Mouse (Mus musculus) gastrocnemius, adult 8-10 months (tissue): ENCODE measurements around the gene Ctla4. TPM values are rescaled to one million over a fixed set of nuclear protein-coding genes. Genes with fewer than 3 reads are reported as not detected.

ENCODE experiments used
- DNase-seq, 2 experiments: peaks; one replicate each; pipeline ENCODE4 v3.0.0; 2022; ENCODE audit warnings: low spot score in 2 of 2
- total RNA-seq, 4 experiments: library from RNA; stranded (reverse); gene quantifications; 2 replicates each; pipeline ENCODE4 v1.2.4; 2022

Gene Ctla4
- total RNA-seq, 4 experiments from 2014 or later, result not detected

DNA sequence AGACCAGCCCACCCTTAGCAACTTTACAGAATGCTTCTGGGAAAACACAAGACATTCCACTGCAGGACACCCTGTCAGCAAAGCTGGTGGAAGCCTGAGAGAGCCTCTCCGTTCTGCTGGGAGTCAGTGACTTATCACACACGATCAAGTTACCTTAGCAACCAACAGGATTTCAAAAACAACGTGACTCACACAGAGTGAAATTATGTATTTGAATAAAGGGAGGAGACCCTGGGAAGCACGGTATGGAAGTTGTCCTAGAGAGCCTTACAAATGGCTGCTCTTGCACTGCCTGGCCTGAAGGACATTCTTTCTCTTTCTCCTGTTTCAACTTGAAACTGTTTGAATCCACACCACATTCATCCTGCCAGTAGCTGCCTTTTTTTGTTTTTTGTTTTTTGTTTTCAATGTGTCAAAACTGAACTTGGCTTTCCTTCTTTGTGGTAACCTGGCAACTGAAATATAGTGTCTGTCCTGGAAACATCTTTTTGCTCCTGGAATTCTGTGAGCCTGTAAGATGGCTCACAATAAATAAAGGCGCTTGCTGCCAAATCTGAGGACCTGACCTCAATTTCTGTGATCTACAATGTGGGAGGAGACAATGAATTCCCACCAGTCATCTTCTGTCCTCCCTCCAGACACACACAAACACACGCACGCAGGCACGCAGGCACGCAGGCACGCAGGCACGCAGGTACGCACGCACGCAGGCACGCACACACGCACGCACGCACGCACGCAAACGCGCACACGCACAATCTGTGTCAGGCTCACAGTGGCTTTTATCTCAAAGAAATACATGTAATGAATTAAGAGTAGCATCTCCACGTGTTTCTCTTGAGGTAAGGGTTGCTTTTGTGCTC is 33.9 kb downstream of the Ctla4 start:
- no peak for DNase-seq

DNA sequence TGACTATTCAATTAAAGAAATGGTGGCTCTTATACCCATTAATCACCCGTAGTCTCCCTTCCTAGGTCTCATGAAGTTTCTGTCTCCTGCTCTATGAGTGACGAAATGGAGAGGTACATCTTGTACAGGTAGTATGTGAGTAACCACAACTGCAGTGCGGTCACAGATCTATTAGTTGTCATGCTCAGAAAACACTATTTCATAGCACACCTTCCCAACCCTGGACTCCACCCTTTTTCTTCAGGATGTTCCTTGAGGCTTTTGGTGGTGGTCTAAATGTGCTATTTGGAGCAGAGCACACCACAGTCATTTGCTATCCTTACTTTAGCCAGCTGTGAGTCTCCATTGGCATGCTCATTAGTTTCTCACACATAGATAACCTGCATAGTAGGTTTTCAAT is 42.2 kb downstream of the Ctla4 start:
- DNase-seq, result no peak

DNA sequence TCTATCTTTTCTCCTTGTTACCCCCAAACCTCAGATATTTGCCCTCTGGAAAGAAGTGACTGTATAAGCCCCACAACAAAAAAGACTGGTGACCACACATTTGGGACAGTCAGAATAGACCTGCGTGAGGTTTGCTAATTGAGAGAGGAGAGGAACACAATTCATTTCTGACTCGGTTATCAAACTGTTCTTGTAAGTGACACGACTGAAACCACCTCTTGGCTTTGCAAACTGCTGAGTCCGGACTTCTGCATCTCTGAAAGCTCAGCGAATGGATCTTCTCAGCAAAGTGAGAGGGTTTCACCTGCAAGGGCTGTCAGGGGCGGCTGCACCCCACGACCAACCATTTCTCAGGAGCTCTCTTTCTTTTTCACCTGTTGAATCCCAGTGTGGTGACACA is 43.6 kb downstream of the Ctla4 start:
- DNase-seq, result no peak

DNA sequence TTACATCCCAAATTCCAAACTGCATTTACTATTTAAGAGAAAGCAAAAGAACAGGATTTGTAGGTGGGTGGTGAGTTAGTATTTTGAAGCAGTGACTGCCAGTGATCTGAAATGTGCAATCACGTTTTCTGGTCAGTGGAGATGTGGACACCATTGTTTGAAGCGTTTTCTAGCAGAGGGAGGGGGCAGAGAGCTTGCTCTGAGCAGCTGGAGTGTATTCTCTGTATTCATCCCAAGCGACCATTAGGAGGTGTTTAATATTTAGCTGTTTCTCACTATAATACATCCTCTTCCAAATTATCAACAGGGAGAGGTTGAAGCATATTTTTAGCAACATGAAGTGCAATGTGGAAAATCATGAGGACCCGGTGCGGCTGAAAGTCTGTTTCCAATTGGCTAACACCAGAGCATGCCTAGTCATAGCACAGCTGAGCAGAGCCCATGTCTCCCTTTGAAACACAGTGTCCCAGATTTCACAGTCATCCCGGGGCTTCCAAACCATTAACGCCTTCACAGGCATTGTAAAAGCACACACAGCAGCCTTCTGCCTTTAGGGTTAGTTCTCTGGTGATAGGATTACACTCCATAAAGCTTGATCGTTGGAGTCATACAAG is 49.3 kb downstream of the Ctla4 start:
- DNase-seq, result no peak

DNA sequence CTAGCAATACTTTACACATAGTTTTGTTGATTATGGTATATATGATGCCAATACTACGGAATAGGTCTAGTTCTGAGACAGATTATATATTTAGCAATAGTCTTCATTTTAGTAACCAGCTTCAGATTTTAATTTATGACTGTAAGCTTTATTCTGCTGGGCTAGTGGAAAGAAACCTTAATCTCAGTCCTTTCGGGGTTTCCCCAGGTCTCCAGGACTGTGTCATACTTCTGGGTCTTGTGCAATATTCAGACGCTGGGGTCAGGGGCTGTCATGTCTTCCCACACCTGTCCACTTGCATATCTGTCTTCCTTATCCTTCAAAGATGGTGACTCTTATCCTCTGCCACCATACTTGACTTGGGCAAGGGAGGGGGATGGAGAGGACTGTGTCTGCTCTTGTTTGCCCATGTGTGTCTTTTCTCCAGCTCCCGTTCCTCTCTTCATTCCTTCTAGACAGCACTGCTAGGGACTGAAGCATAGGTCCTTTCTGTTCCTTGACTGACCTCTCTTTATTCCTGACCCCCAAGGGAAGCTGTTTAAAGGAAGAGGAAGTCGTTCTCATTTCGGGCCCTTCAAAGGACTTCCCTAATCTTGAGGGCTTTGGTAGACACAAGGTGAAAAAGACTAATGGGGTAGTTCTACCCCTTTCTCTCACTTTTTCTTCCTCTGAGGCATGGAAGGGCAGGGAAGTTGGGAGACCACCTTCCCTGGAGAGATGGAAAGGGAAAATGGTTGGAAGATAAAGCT is 50.3 kb downstream of the Ctla4 start:
- no peak for DNase-seq

DNA sequence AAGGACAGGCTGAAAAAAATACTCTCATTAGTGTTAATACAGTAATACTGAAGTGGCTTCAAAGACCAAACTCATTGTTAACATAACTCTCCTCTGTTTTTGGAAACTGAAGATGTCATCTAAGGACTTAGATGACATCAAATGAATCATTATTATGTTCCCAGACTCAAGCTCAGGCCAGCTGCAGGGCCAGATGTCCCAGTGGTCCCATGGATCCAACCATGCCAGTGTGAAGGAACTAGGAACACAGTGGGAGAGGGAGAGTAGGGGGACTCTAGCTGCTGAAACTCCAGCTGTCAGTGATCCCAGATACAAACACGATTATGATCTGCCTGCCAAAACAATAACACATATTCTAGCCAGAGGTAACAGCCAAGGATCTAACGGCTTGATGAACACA is 51.5 kb downstream of the Ctla4 start:
- peak in 1 of 2 experiments; percentile 34 for DNase-seq

DNA sequence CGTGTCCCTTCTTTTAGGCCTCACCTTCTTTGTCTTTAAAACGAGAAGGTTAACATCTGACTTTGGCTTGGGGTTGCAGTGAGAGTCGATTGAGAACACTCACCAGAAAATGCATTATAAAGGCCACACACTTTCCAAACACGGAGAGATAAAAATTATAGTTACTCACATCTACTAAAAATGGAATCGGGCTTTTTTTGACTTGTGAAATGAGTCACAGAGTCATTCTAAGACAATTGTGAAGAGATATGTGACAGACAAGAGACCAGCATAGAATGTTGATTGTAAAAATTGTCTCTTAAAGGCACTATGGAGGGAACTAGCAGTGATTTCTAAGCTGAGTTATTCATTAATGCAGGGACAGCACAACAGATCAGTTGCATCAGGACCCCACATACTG is 52.2 kb downstream of the Ctla4 start:
- no peak for DNase-seq

DNA sequence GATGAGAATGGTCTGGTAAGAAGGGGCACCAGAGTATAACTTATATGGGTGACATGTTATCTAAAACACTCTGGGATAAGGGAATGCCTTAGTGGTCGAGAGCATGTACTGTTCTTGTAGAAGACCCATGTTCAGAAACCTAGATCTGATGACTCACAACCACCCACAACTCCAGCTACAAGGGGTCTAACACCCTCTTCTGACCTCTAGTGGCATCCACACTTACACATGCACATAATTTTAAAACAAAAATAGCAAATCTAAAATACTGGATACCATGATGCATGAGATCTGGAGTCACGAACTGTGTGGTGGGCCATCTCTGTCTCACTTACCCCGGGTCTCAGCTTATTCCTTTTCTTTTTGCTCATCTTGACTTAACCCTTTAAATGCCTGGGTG is 53.2 kb downstream of the Ctla4 start:
- no peak for DNase-seq

DNA sequence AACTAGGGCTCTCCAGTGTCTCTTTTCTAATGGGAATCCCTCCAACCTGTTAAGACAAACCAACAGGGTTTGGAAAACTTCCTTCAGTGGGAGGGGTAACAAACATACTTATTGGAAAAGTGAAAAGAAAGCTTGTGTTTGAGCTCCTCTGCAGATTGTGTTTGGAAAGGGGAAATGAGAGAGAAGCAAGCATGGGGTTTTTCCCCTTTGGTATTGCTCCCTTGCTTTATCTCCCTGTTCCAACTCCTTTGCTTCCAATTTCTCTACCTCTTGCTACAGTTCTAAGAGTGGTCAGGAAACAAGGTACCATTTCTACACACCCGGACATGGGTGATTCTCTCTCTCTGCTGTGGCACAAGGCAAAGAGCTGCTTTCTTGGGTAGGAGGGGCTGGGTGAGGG is 53.8 kb downstream of the Ctla4 start:
- no peak for DNase-seq

DNA sequence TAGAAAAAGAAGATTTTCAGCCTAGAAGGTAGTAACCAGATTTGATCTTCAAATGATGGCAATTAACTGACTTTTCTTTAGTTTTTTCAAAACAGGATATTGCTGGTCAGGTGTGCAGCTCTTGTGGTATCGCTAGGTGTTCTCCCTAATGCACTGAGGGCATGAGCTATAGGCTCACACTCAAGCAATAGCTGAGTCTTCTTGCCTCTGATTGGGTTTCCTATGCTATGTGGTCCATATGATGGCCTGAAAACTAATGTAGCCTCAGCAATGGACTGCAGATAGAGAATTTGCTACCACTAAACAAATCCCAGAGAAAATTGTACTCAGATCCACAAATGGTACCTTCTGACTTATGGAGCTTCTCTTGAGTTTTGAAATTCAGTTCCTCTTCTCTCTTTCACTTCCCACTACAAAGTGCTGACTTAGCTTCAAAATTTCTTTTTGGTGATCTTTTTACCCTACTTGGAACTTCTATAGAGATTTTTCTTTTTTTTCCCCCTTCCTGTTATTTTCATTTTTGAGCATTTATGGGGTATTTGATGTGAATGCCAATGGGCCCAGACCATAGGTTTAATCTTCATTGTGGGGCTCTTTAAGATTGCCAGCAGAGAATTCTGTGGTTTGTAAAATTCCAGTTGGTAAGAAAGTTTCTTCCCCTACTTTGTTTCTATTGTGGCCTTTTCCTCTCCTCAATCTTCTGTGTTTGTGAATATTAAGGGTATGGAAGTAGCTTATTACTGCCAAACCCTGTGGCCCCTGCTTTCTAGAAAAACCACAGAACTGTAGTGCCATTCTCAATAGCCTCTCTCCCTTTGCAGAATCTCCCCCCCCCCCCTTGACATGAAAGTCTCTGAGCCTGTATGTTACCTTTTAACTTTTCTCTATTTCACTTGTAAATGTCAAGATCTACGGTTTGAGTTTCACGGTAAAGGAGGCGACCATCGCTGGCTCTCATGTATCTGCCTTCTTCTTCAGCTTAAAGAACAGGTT is 54.6 kb downstream of the Ctla4 start:
- no peak for DNase-seq

DNA sequence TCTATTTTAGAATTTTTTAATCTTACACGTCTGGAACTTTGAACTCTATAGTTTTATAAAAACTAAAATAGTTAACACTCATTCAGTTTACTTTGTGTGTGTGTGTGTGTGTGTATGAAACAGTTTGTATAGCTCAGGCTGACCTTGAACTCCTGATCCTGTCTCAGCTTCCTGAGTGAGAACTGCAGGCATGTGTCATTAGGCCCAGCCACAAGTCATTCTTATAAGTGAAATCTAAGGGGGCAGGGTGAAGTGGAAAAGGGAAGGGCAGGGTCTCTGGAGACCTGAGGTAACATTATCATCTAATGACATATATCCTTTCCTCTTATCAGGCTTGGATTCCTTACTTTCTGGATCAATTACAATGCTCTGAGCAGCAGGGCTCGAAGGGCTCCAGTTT is 56.1 kb downstream of the Ctla4 start:
- DNase-seq, result no peak

DNA sequence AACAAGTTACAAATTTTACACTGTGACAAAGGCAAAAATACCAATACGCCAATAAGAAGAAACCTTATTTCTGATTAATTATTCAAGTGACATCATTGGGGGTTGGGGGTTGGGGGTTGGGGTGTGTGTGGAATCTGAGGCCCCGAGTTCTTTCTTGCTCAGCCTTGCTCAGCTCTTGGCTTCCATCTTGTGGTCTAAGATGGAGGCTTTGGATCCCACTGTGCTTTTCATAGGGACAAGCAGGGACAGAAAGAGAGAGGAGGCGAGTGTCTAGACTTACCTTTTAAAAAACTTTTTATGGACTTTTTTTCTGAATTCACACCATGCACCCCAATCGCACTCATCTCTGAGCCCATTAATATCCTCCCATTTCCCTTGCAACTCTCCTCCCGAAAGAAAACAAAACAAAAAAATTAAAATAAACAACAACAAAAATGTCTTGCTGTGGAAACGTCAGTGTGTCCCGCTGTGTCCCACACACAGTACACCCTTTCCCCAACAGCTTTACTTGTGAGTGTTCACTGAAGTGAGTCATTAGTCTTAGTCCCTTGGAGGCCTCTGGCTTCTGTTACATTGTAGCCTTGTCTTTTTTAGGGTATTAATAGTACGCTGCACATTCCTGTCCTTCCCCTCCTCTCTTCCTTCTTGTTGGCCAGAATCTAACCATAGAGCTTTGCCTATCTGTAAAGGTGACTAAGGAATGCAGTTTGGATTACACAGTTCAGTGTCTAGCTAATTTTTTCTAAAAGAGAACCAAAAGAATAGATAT is 59.0 kb downstream of the Ctla4 start:
- no peak for DNase-seq

DNA sequence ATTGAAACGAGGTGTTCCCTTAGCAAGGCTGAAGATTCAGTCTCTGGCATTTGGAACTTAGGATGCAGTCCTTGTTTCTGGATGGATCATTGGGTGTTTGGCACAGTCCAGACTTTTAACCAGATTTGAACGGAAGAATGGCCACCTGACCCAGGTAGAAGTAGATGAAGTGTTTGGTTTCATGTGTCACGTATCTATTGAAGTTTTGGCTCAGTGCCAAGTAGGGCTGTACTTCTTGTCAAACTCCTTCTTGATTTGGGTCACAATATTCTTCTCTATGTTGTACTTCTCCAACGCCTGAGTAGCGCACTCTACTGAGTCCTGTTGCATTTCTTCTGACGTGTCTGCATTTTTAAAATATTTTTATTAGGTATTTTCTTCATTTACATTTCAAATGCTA is 61.3 kb downstream of the Ctla4 start:
- no peak for DNase-seq

DNA sequence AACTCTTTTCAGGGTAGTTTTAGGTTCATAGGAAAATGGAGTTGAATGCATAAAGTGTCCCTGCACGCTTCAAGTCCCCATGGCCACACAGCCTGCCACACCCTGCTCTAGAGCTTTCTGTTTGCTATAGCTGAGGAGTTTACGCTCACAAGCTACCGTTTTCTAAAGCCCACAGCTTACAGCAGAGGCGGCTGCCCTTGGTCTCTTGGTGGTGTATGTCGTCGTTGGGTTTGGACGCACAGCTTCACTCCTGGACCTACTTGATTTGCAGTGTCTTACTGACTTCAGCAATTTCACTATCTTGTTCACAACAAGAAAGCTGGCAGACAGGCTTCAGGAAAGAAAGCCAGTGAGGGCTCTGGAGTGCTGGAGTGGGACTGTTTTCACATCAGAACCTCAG is 66.2 kb downstream of the Ctla4 start:
- no peak for DNase-seq

DNA sequence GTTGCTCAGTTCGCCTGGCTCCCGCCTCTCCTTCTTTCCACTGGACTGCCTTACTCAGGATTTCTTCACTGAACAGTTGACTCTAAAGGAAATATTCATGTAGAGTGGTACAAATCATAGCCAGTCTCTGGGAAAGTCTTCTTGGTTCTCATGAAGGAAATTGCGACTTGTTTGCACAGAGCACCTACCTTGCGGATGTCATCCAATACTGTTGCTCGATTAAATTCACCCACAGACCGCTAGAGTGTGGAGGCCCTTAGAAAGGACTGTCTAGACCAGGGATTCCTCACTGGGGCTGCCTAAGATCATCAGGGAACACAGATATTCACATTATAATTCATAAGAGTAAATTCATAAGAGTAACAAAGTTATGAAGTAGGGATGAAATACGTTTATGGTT is 66.9 kb downstream of the Ctla4 start:
- DNase-seq, result no peak

DNA sequence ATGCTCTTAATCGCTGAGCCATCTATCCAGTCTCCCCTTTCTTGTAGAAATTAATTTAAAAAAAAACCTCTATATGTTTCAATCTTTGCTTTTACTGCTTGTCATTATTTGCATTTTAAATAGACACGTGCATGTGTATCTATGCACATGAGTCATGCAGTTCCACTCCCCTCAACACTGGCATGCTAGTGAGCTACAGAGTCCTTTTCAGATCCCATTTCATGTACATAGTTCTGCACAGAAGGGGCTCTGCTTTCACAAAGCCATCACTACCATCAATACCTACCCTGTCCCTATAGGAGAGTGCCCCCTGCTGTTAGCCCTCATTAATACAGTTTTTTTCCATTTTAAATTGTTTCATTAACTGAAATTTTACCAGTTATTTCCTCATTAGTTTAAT is 68.0 kb downstream of the Ctla4 start:
- no peak for DNase-seq

DNA sequence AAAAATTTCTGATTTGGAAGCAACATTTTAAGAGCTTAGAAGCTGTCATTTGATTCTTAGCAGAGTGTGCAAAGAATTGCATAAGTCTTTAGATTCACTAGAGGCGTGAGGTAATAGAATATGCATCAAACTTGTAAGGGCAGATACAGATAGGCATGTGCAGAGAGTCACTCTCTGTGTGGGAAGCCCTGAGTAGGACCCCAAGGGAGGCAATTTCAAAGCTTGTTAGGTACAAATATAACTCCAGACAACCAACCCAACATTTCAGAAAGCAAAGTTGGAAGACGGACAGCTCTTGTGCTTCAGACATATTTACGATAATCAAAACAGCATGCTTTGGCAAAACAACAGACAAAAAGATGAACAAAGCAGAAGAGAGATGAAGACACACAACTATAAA is 68.4 kb downstream of the Ctla4 start:
- DNase-seq, result no peak

DNA sequence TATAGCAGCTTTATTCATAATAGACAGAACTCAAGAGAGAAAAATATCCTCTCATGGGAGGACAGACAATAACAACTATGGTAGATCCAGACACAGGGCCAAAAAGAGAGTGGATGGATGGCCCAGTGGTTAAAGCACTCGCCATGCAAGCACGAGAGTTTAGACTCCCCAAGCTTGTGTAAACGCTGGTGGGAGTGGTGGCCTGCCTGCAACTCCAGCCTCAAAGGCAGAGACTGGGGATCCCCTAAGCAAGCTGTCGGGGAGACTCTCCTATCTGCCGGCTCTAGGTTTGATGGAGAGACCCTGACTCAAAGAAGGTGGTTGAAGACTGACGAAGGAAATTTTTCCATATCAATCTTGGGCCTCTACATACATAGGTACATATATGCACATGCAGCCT is 69.4 kb downstream of the Ctla4 start:
- no peak for DNase-seq

DNA sequence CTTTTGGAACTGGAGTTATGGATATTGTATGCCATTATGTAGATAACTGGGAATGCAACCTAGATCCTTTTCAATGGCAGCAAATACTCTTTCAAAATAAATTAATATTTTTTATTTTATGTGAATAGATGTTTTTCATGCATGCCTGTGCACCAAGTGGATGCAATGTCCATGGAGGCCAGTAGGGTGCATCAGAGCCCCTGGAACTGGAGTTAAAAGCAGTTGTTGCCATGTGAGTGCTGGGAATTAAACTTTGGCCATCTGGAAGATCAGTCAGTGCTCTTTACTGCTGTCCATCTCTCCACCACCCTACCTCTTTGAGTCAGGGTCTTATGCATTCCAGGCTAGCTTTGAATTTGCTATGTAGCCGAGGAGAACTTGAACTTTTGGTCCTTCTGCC is 71.5 kb downstream of the Ctla4 start:
- DNase-seq, result no peak

DNA sequence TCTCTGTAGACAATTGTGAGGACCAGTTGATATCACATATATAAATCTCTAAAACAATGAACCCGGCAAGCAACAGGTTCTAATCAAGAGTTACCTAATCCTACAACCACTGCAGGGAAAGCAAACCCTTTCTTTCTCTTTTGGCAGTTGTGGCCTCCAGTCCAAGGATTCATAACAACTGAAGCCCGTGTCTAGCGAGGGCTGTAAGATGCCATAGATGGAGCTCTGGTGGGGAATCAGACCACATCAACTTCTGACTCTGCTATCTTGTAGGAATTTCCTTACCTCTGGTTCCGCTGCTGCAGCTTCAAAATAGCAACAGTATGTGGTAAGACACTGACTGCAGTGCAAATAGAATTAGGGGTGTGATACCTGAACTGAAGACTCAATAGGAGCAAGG is 72.4 kb downstream of the Ctla4 start:
- no peak for DNase-seq
